8 mouse cellular contexts compared by ENCODE assay signal in genomic region chr5:24101446-24102140, GRCm38 (mm10). TPM values are rescaled to one million over a fixed set of nuclear protein-coding genes. Genes with fewer than 3 reads are reported as not detected.
DNase-seq lines count a peak whose midpoint lies in the region; ATAC-seq and TF ChIP-seq lines count a peak whose summit lies in the region.

No protein-coding gene starts in this region.

- H3K9me3 ChIP-seq in lung, embryonic 14.5 days (ENCODE audit: low read depth, low read length) = no peaks in the 10 kb centered on the region
- H3K9me3 ChIP-seq in forebrain, embryonic 16.5 days (ENCODE audit: control insufficient read depth, low read length) = no peaks in the 10 kb centered on the region
- H3K9me3 ChIP-seq in liver, embryonic 16.5 days (replicated peaks; ENCODE audit: control insufficient read depth, low read length) = no peaks in the 10 kb centered on the region

- ATAC-seq in lung, embryonic 14.5 days (ENCODE audit: insufficient read depth) = no peak
- peak; percentile 38; the same call in 1 of the 2 replicates for ATAC-seq in forebrain, embryonic 16.5 days
- no peak for ATAC-seq in liver, embryonic 16.5 days (ENCODE audit: low read depth)

- peak; percentile 66 for DNase-seq in lung, embryonic 14.5 days
- DNase-seq in lung, postnatal 14 days = no peak
- peak; percentile 52 for DNase-seq in brain, embryonic 18.5 days (ENCODE audit: low read depth, low spot score)
- no peak for DNase-seq in adrenal gland, postnatal 10 days
- DNase-seq in urinary bladder, postnatal 25 days (ENCODE audit: low spot score) = no peak
- no peak for DNase-seq in adrenal gland, adult (ENCODE audit: inconsistent age in 2 of 2, low spot score in 1 of 2)

- peak overlapping the region; percentile 81 for H3K4me2 ChIP-seq in lung, embryonic 14.5 days
- H3K4me2 ChIP-seq in forebrain, embryonic 16.5 days (ENCODE audit: low read length) = peak overlapping the region; percentile 75
- peak overlapping the region; percentile 95 for H3K4me2 ChIP-seq in liver, embryonic 16.5 days (ENCODE audit: low read depth, low read length)

- H3K4me1 ChIP-seq in lung, embryonic 14.5 days (ENCODE audit: insufficient read depth) = no peaks in the 10 kb centered on the region
- peaks cover 29% of the 10 kb centered on the region for H3K4me1 ChIP-seq in forebrain, embryonic 16.5 days (replicated peaks; ENCODE audit: control insufficient read depth, insufficient read depth, low read length)
- H3K4me1 ChIP-seq in liver, embryonic 16.5 days (ENCODE audit: control insufficient read depth, low read depth, low read length) = peaks cover 8% of the 10 kb centered on the region

- H3K9ac ChIP-seq in lung, embryonic 14.5 days = peak overlapping the region; percentile 87
- peak overlapping the region; percentile 92 for H3K9ac ChIP-seq in forebrain, embryonic 16.5 days (replicated peaks; ENCODE audit: low read depth, low read length)
- peak overlapping the region; percentile 93 for H3K9ac ChIP-seq in liver, embryonic 16.5 days (ENCODE audit: low read depth, low read length)

- WGBS in lung, embryonic 14.5 days = 5% methylated on average over 8 of the region's 8 CpGs
- WGBS in forebrain, embryonic 16.5 days = under 1% methylated on average over 8 of the region's 8 CpGs
- WGBS in liver, embryonic 16.5 days (ENCODE audit: insufficient replicate concordance) = 24% methylated on average over 8 of the region's 8 CpGs

- no peaks in the 10 kb centered on the region for H3K36me3 ChIP-seq in lung, embryonic 14.5 days (ENCODE audit: insufficient read depth)
- H3K36me3 ChIP-seq in forebrain, embryonic 16.5 days (ENCODE audit: control insufficient read depth, insufficient read depth) = no peaks in the 10 kb centered on the region
- H3K36me3 ChIP-seq in liver, embryonic 16.5 days (ENCODE audit: control insufficient read depth, insufficient read depth) = no peaks in the 10 kb centered on the region

- peak; percentile 16; the same call in 1 of the 2 replicates for TF ChIP-seq CTCF in lung, embryonic 14.5 days (IDR thresholded peaks at IDR 0.05; ENCODE audit: low read depth)

- peak overlapping the region; percentile 81 for H3K4me3 ChIP-seq in lung, embryonic 14.5 days (ENCODE audit: low read depth, low read length)
- peak overlapping the region; percentile 91 for H3K4me3 ChIP-seq in forebrain, embryonic 16.5 days (replicated peaks; ENCODE audit: low read length)
- H3K4me3 ChIP-seq in liver, embryonic 16.5 days (ENCODE audit: low read depth, low read length) = peak overlapping the region; percentile 90

- H3K27ac ChIP-seq in lung, embryonic 14.5 days (ENCODE audit: low read depth) = peak overlapping the region; percentile 91
- peak overlapping the region; percentile 97 for H3K27ac ChIP-seq in forebrain, embryonic 16.5 days (ENCODE audit: low read length)
- peak overlapping the region; percentile 98 for H3K27ac ChIP-seq in liver, embryonic 16.5 days (ENCODE audit: low read length)

- no peaks in the 10 kb centered on the region for H3K27me3 ChIP-seq in lung, embryonic 14.5 days (ENCODE audit: insufficient read depth, low read length)
- H3K27me3 ChIP-seq in forebrain, embryonic 16.5 days (replicated peaks; ENCODE audit: control insufficient read depth, insufficient read depth, low read length) = no peaks in the 10 kb centered on the region
- no peaks in the 10 kb centered on the region for H3K27me3 ChIP-seq in liver, embryonic 16.5 days (ENCODE audit: control insufficient read depth, insufficient read depth, low read depth, low read length)

RNA-seq across cellular contexts. Expression of gene Klhl7, which starts 1.2 kb away (rescaled TPM):
- polyA plus RNA-seq in lung, embryonic 14.5 days (2014; fragmentation: Nextera tagmentation; extraction: Ambion mirVana) = 44.3 and 46.3 TPM in 2 replicates
- 205 and 238 TPM in 2 replicates for polyA plus RNA-seq in forebrain, embryonic 16.5 days (2015; fragmentation: Nextera tagmentation; extraction: Ambion mirVana)
- 18.2 and 19.5 TPM in 2 replicates for polyA plus RNA-seq in liver, embryonic 16.5 days (2015; fragmentation: Nextera tagmentation; extraction: Ambion mirVana)
- 10 to 100 TPM; 29.5 to 34.8 TPM for total RNA-seq in adrenal gland, postnatal 10 days (2021)

Comparison
In these comparisons a context has a peak if more than half of its experiments do, and no peak if none do; other contexts are left out.
1. DNase-seq: peak in lung, embryonic 14.5 days (single experiment) and brain, embryonic 18.5 days (single experiment); none in lung, postnatal 14 days (single experiment), adrenal gland, postnatal 10 days (single experiment), urinary bladder, postnatal 25 days (single experiment) and adrenal gland, adult (0 of 2).
2. Peak in every context shown above with its lines, with median percentiles within 50 percentile points of each other: H3K27ac ChIP-seq, H3K4me2 ChIP-seq, H3K4me3 ChIP-seq and H3K9ac ChIP-seq.